Comparison of ENCODE assay signal across 10 mouse cellular contexts in the genomic region with DNA sequence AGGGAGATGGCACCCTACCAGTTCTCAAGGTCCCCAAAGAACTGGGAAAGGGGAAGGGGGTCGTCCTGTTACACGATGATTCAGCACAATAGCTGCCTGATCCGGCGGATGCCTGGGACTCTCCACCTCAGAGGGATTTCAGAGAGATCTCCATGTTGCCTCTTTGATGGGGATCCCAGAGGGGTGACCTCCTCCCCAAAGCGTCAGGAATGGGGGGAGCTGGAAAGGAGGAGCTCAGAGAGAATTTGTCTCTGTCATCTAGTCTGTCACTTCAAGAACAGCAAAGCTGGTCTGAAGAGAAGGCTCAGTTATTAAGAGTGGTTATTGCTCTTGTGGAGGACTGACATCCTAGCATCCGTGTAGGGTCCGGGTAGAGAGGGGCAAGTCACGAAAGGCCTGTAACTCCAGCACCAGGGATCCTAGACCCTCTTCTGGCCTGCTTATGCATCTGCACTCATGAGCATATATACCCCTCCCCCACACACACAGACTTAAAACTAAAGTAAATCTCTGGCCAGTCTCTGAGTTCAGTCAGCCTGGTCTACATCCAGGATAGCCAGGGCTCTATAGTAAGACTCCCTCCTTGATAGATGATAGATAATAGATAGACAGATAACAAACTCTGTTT. TPM values are rescaled to one million over a fixed set of nuclear protein-coding genes. Genes with fewer than 3 reads are reported as not detected.
DNase-seq lines count a peak whose midpoint lies in the region; ATAC-seq lines count a peak whose summit lies in the region.
"Had no signal": no experiment of that assay in that cellular context is flagged by ENCODE, and none has a peak within 500 bp of the region (broad histone marks: within the 10 kb centered on the region; RNA-seq: fewer than 3 reads in every experiment).

No protein-coding gene starts in this region.

- ATAC-seq in liver, embryonic 11.5 days (replicated peaks; ENCODE audit: low FRiP score) = no peak
- ATAC-seq in embryonic facial prominence, embryonic 13.5 days (ENCODE audit: insufficient number of reproducible peaks, insufficient read depth, low FRiP score, low TSS enrichment, low read depth) = no peak
- peak; percentile 17; the same call in 1 of the 2 replicates for ATAC-seq in neural tube, embryonic 15.5 days (ENCODE audit: low FRiP score)

- H3K4me1 ChIP-seq in liver, embryonic 11.5 days (replicated peaks; ENCODE audit: control insufficient read depth, insufficient read depth, low read length) = peaks cover 35% of the 10 kb centered on the region
- H3K4me1 ChIP-seq in embryonic facial prominence, embryonic 13.5 days = peaks cover 28% of the 10 kb centered on the region
- peaks cover 40% of the 10 kb centered on the region for H3K4me1 ChIP-seq in limb, embryonic 10.5 days
- peaks cover 43% of the 10 kb centered on the region for H3K4me1 ChIP-seq in neural tube, embryonic 15.5 days

- DNase-seq in liver, embryonic 11.5 days (ENCODE audit: low spot score) = no peak
- DNase-seq in liver = no peak
- no peak for DNase-seq in limb, embryonic 10.5 days (ENCODE audit: low spot score)
- no peak for DNase-seq in ovary, postnatal 10 days (ENCODE audit: low spot score)
- DNase-seq in right cerebral cortex, postnatal 25 days = no peak
- DNase-seq in adrenal gland, postnatal 4 days (ENCODE audit: low spot score in 2 of 2) = no peak

- H3K4me3 ChIP-seq in liver, embryonic 11.5 days (ENCODE audit: low read depth, low read length) = peak overlapping the region; percentile 88
- H3K4me3 ChIP-seq in embryonic facial prominence, embryonic 13.5 days = peak overlapping the region; percentile 76
- H3K4me3 ChIP-seq in limb, embryonic 10.5 days = peak overlapping the region; percentile 81
- H3K4me3 ChIP-seq in neural tube, embryonic 15.5 days (replicated peaks) = peak overlapping the region; percentile 66

- 5% methylated on average over 8 of the region's 8 CpGs for WGBS in liver, embryonic 11.5 days
- WGBS in embryonic facial prominence, embryonic 13.5 days = 19% methylated on average over 8 of the region's 8 CpGs
- WGBS in limb, embryonic 10.5 days = 17% methylated on average over 8 of the region's 8 CpGs
- WGBS in neural tube, embryonic 15.5 days = 12% methylated on average over 8 of the region's 8 CpGs

- H3K36me3 ChIP-seq in liver, embryonic 11.5 days (ENCODE audit: control insufficient read depth, insufficient read depth, low read length) = no peaks in the 10 kb centered on the region
- 0 out of 2 replicates have a peak, but pooled peaks cover 5% of the 10 kb centered on the region for H3K36me3 ChIP-seq in embryonic facial prominence, embryonic 13.5 days
- H3K36me3 ChIP-seq in limb, embryonic 10.5 days = no peaks in the 10 kb centered on the region
- H3K36me3 ChIP-seq in neural tube, embryonic 15.5 days = no peaks in the 10 kb centered on the region

- peak overlapping the region; percentile 43; the same call in 1 of the 2 replicates for H3K27ac ChIP-seq in liver, embryonic 11.5 days (ENCODE audit: low read depth, low read length)
- no peak overlapping the region for H3K27ac ChIP-seq in embryonic facial prominence, embryonic 13.5 days
- H3K27ac ChIP-seq in limb, embryonic 10.5 days = no peak overlapping the region
- H3K27ac ChIP-seq in neural tube, embryonic 15.5 days (replicated peaks) = peak overlapping the region; percentile 72

- H3K9me3 ChIP-seq in liver, embryonic 11.5 days (ENCODE audit: control insufficient read depth, low read length) = no peaks in the 10 kb centered on the region
- H3K9me3 ChIP-seq in embryonic facial prominence, embryonic 13.5 days = no peaks in the 10 kb centered on the region
- H3K9me3 ChIP-seq in limb, embryonic 10.5 days (replicated peaks) = no peaks in the 10 kb centered on the region
- no peaks in the 10 kb centered on the region for H3K9me3 ChIP-seq in neural tube, embryonic 15.5 days (replicated peaks)

- H3K27me3 ChIP-seq in liver, embryonic 11.5 days (replicated peaks; ENCODE audit: control insufficient read depth, insufficient read depth, low read length) = peaks cover 2% of the 10 kb centered on the region; the same call in 1 of the 2 replicates
- peaks cover 14% of the 10 kb centered on the region for H3K27me3 ChIP-seq in embryonic facial prominence, embryonic 13.5 days
- peaks cover 42% of the 10 kb centered on the region for H3K27me3 ChIP-seq in limb, embryonic 10.5 days (ENCODE audit: low read depth, poor library complexity, severe bottlenecking)
- no peaks in the 10 kb centered on the region for H3K27me3 ChIP-seq in neural tube, embryonic 15.5 days (replicated peaks)

- H3K4me2 ChIP-seq in liver, embryonic 11.5 days = peak overlapping the region; percentile 97
- H3K4me2 ChIP-seq in embryonic facial prominence, embryonic 13.5 days = peak overlapping the region; percentile 97
- H3K4me2 ChIP-seq in neural tube, embryonic 15.5 days = peak overlapping the region; percentile 75

- peak overlapping the region; percentile 92 for H3K9ac ChIP-seq in liver, embryonic 11.5 days (ENCODE audit: low read depth, low read length)
- H3K9ac ChIP-seq in embryonic facial prominence, embryonic 13.5 days = peak overlapping the region; percentile 84
- peak overlapping the region; percentile 72 for H3K9ac ChIP-seq in neural tube, embryonic 15.5 days (replicated peaks)

RNA-seq across cellular contexts. Expression of a gene that starts 0.9 kb away (rescaled TPM):
- polyA plus RNA-seq in liver, embryonic 11.5 days (2014; fragmentation: Nextera tagmentation; extraction: Ambion mirVana) = 62.1 and 69.1 TPM in 2 replicates
- 51.2 and 52.0 TPM in 2 replicates for polyA plus RNA-seq in embryonic facial prominence, embryonic 13.5 days (2015; fragmentation: Nextera tagmentation; extraction: Ambion mirVana)
- polyA plus RNA-seq in limb, embryonic 10.5 days (2016; fragmentation: Nextera tagmentation; extraction: Ambion mirVana) = 33.7 and 35.1 TPM in 2 replicates
- polyA plus RNA-seq in neural tube, embryonic 15.5 days (2015; fragmentation: Nextera tagmentation; extraction: Ambion mirVana) = 75.6 and 85.4 TPM in 2 replicates
- total RNA-seq in adrenal gland, postnatal 4 days (2021) = 10 to 100 TPM; 36.3 to 37.1 TPM

RNA-seq across cellular contexts. Expression of a gene that starts 29.4 kb away (rescaled TPM):
- not detected in 2 replicates for polyA plus RNA-seq in liver, embryonic 11.5 days (2014; fragmentation: Nextera tagmentation; extraction: Ambion mirVana)
- not detected in 2 replicates for polyA plus RNA-seq in embryonic facial prominence, embryonic 13.5 days (2015; fragmentation: Nextera tagmentation; extraction: Ambion mirVana)
- not detected in 2 replicates for polyA plus RNA-seq in limb, embryonic 10.5 days (2016; fragmentation: Nextera tagmentation; extraction: Ambion mirVana)
- polyA plus RNA-seq in neural tube, embryonic 15.5 days (2015; fragmentation: Nextera tagmentation; extraction: Ambion mirVana) = not detected in 2 replicates
- total RNA-seq in adrenal gland, postnatal 4 days (2021) = 10 to 100 TPM in 1 of 2 experiments, not detected in 1; 54.8 TPM
- total RNA-seq: hematopoietic stem cell, adult 5-6 weeks had no signal
- polyA plus RNA-seq: activated CD4-positive, CD25-positive, alpha-beta regulatory T cell, adult 4 months had no signal

RNA-seq across cellular contexts. Expression of a gene that starts 49.6 kb away (rescaled TPM):
- polyA plus RNA-seq in liver, embryonic 11.5 days (2014; fragmentation: Nextera tagmentation; extraction: Ambion mirVana) = not detected in 2 replicates
- 0.25 TPM in 1 of 2 replicates, not detected in the other for polyA plus RNA-seq in embryonic facial prominence, embryonic 13.5 days (2015; fragmentation: Nextera tagmentation; extraction: Ambion mirVana)
- not detected in 2 replicates for polyA plus RNA-seq in limb, embryonic 10.5 days (2016; fragmentation: Nextera tagmentation; extraction: Ambion mirVana)
- 1.3 TPM in 1 of 2 replicates, not detected in the other for polyA plus RNA-seq in neural tube, embryonic 15.5 days (2015; fragmentation: Nextera tagmentation; extraction: Ambion mirVana)
- total RNA-seq in adrenal gland, postnatal 4 days (2021) = 1,000 to 10,000 TPM in 1 of 2 experiments, under 1 TPM in 1; 0.56 to 1,571 TPM
- total RNA-seq: hematopoietic stem cell, adult 5-6 weeks had no signal

Comparison
In these comparisons a context has a peak if more than half of its experiments do, and no peak if none do; other contexts are left out.
1. H3K27ac ChIP-seq: peak in liver, embryonic 11.5 days (single experiment) and neural tube, embryonic 15.5 days (single experiment); none in embryonic facial prominence, embryonic 13.5 days (single experiment) and limb, embryonic 10.5 days (single experiment).
2. Peak in every context shown above with its lines, with median percentiles within 50 percentile points of each other: H3K4me2 ChIP-seq, H3K4me3 ChIP-seq and H3K9ac ChIP-seq.